Mouse (Mus musculus) limb, embryonic 11.5 days (tissue): ENCODE data around the gene Cd3eap. TPM values are rescaled to one million over a fixed set of nuclear protein-coding genes. Genes with fewer than 3 reads are reported as not detected.

Experiments
- ATAC-seq: fragments of 200-750 bp; cut with Nextera tagmentation; 2 replicates; pipeline ENCODE4 v1.8.0; 2017; ENCODE audit warnings: low read depth; ENCODE audit not compliant: insufficient number of reproducible peaks, low FRiP score, low TSS enrichment
- DNase-seq: peaks from one replicate; pipeline ENCODE4 v3.0.0-alpha.2; 2015; ENCODE audit warnings: low spot score
- H3K27ac ChIP-seq: fragments of 300-500 bp; sonication (generic); replicated peaks from 2 replicates; pipeline ENCODE4 v1.5.1; 2014; ENCODE audit warnings: low read depth, mild to moderate bottlenecking, low read length
- H3K27me3 ChIP-seq: fragments of 300-500 bp; sonication (generic); 2 replicates; pipeline ENCODE4 v1.6.1; 2014; ENCODE audit warnings: mild to moderate bottlenecking, low read length, mixed read lengths; ENCODE audit not compliant: control insufficient read depth, insufficient read depth
- H3K36me3 ChIP-seq: fragments of 300-500 bp; sonication (generic); 2 replicates; pipeline ENCODE4 v1.6.1; 2014; ENCODE audit warnings: mild to moderate bottlenecking, low read length, moderate library complexity, mixed read lengths; ENCODE audit not compliant: control insufficient read depth, insufficient read depth
- H3K4me1 ChIP-seq: fragments of 300-500 bp; sonication (generic); 2 replicates; pipeline ENCODE4 v1.6.1; 2014; ENCODE audit warnings: low read length, mixed read lengths; ENCODE audit not compliant: control insufficient read depth, insufficient read depth
- H3K4me2 ChIP-seq: fragments of 300-500 bp; sonication (generic); 2 replicates; pipeline ENCODE4 v1.6.1; 2014; ENCODE audit warnings: low read depth, mild to moderate bottlenecking, moderate library complexity; ENCODE audit not compliant: severe bottlenecking
- H3K4me3 ChIP-seq: fragments of 300-500 bp; sonication (generic); 2 replicates; pipeline ENCODE4 v1.5.1; 2014; ENCODE audit warnings: low read depth, low read length
- H3K9ac ChIP-seq: fragments of 300-500 bp; sonication (generic); 2 replicates; pipeline ENCODE4 v1.6.1; 2014; ENCODE audit warnings: mild to moderate bottlenecking, low read length
- H3K9me3 ChIP-seq: fragments of 300-500 bp; sonication (generic); 2 replicates; pipeline ENCODE4 v1.6.1; 2016; ENCODE audit warnings: low read length; ENCODE audit not compliant: control insufficient read depth
- WGBS: fragments of 180-500 bp; shearing (Covaris S2); extraction: QIAGEN DNeasy Blood & Tissue Kit; methylation state at CpG from one replicate; pipeline ENCODE4 v1.1.7; 2014; 5-methylcytosine and 5-hydroxymethylcytosine counted together
- polyA plus RNA-seq: library from polyadenylated mRNA; unstranded; fragments of >200 nt; fragmentation: Nextera tagmentation; extraction: Ambion mirVana; gene quantifications from 2 replicates; pipeline ENCODE4 v1.2.1, GENCODE M21; 2014

Gene Cd3eap
- polyA plus RNA-seq, 1 experiment from 2014 or later: 21.1 TPM

DNA sequence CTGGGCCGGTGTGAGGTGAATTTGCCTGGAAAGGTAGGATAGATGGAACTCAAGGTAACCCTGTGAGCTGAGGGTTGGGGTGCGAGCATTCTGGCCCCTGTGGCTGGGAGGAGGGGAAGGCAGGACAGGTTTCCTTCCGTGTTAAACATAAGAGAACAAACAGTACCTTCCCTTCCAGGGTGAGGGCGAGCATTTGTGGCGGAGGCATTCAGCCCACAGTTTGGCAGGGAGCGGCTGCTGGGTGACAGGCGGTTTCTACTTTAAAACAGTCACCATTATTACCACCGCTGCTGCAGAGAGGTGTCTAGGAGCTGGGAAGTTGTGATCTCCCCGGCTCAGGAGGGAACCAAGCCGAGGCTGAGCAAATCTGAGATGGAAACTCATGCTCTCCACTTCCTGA lies 22.2 kb downstream of the Cd3eap start:
- no peak overlapping the region for H3K27ac ChIP-seq
- no peak for DNase-seq
- H3K9me3 ChIP-seq: no peaks in the 10 kb centered on the region
- no peak overlapping the region for H3K9ac ChIP-seq
- no peak overlapping the region for H3K4me3 ChIP-seq
- no peaks in the 10 kb centered on the region for H3K36me3 ChIP-seq
- no peak for ATAC-seq
- H3K4me2 ChIP-seq: no peak overlapping the region
- 62% methylated on average over 10 of the region's 10 CpGs for WGBS
- H3K4me1 ChIP-seq: peaks cover 4% of the 10 kb centered on the region; the same call in 1 of the 2 replicates
- H3K27me3 ChIP-seq: peaks cover 11% of the 10 kb centered on the region

DNA sequence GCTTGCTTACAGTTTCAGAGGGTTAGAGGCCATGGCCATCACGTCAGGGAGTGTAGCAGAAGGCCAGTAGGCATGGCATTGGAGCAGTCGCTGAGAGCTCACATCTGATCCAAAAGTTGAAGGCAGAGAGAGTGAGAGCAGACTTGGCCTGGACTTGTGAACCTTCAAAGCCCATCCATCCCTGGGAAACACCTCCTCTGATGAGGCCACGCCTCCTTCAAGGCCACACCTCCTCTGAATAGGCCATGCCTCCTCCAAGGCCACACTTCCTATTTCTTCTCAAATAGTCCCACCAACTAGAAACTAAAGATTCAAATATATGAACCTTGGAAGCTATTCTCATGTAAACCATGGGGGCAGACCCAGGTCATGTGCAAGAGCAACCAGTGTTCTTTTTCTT lies 23.7 kb downstream of the Cd3eap start:
- ATAC-seq (no peak), DNase-seq (no peak)
- H3K4me1 ChIP-seq: no peaks in the 10 kb centered on the region
- H3K9me3 ChIP-seq: no peaks in the 10 kb centered on the region
- no peaks in the 10 kb centered on the region for H3K36me3 ChIP-seq
- no peak overlapping the region for H3K4me2 ChIP-seq
- H3K9ac ChIP-seq: no peak overlapping the region
- H3K4me3 ChIP-seq: no peak overlapping the region
- H3K27me3 ChIP-seq: no peaks in the 10 kb centered on the region
- 28% methylated on average over 3 of the region's 3 CpGs for WGBS
- H3K27ac ChIP-seq: no peak overlapping the region

- no peaks in the 10 kb centered on the region for H3K27me3 ChIP-seq
- DNase-seq (peak; percentile 50), ATAC-seq (0 out of 2 replicates have a peak, but pooled peaks have one; percentile 18)
- H3K36me3 ChIP-seq: no peaks in the 10 kb centered on the region
- H3K4me1 ChIP-seq: peaks cover 1% of the 10 kb centered on the region
- peak overlapping the region; percentile 71 for H3K9ac ChIP-seq
- WGBS: under 1% methylated on average over 51 of the region's 52 CpGs
- peak overlapping the region; percentile 90 for H3K4me2 ChIP-seq
- peak overlapping the region; percentile 57 for H3K4me3 ChIP-seq
- no peak overlapping the region for H3K27ac ChIP-seq
- H3K9me3 ChIP-seq: no peaks in the 10 kb centered on the region
Measured at GRCm38 (mm10) chr7:19332709-19333352, 26.5 kb downstream of the Cd3eap start.

GRCm38 (mm10) chr7:19331910-19332309 lies 27.4 kb downstream of the Cd3eap start:
- H3K36me3 ChIP-seq: no peaks in the 10 kb centered on the region
- no peak for ATAC-seq
- no peaks in the 10 kb centered on the region for H3K9me3 ChIP-seq
- H3K27ac ChIP-seq: no peak overlapping the region
- H3K9ac ChIP-seq: no peak overlapping the region
- no peak for DNase-seq
- H3K4me3 ChIP-seq: no peak overlapping the region
- WGBS: 72% methylated on average over 2 of the region's 2 CpGs
- H3K4me2 ChIP-seq: no peak overlapping the region
- H3K4me1 ChIP-seq: peaks cover 8% of the 10 kb centered on the region
- H3K27me3 ChIP-seq: no peaks in the 10 kb centered on the region

GRCm38 (mm10) chr7:19328425-19328824 lies 30.9 kb downstream of the Cd3eap start:
- Histone ChIP-seq H3K27me3 (no peaks in the 10 kb centered on the region; the same call in 1 of the 2 replicates), H3K27ac (no peak overlapping the region), H3K36me3 (no peaks in the 10 kb centered on the region), H3K4me1 (peaks cover 16% of the 10 kb centered on the region), H3K9ac (no peak overlapping the region), H3K4me3 (no peak overlapping the region), H3K4me2 (no peak overlapping the region), H3K9me3 (no peaks in the 10 kb centered on the region)
- ATAC-seq (no peak), DNase-seq (no peak)

- Histone ChIP-seq H3K36me3 (no peaks in the 10 kb centered on the region), H3K4me1 (peaks cover 16% of the 10 kb centered on the region), H3K4me2 (no peak overlapping the region), H3K27ac (no peak overlapping the region), H3K9me3 (no peaks in the 10 kb centered on the region), H3K4me3 (no peak overlapping the region), H3K9ac (no peak overlapping the region), H3K27me3 (peaks cover 2% of the 10 kb centered on the region; the same call in 1 of the 2 replicates)
- WGBS: 83% methylated on average over 5 of the region's 5 CpGs
- DNase-seq (no peak), ATAC-seq (no peak)
Measured at GRCm38 (mm10) chr7:19327782-19328181, 31.5 kb downstream of the Cd3eap start.

- H3K4me2 ChIP-seq: peak overlapping the region; percentile 65
- peaks cover 5% of the 10 kb centered on the region; the same call in 1 of the 2 replicates for H3K27me3 ChIP-seq
- no peaks in the 10 kb centered on the region for H3K36me3 ChIP-seq
- no peaks in the 10 kb centered on the region for H3K9me3 ChIP-seq
- ATAC-seq (0 out of 2 replicates have a peak, but pooled peaks have one; percentile 42), DNase-seq (peak; percentile 87)
- under 1% methylated on average over 22 of the region's 22 CpGs for WGBS
- 0 out of 2 replicates have a peak overlapping the region, but pooled peaks have one; percentile 8 for H3K9ac ChIP-seq
- peak overlapping the region; percentile 61; the same call in 1 of the 2 replicates for H3K27ac ChIP-seq
- H3K4me3 ChIP-seq: peak overlapping the region; percentile 26
- peaks cover 16% of the 10 kb centered on the region for H3K4me1 ChIP-seq
Measured at GRCm38 (mm10) chr7:19327128-19327527, 32.2 kb downstream of the Cd3eap start.

DNA sequence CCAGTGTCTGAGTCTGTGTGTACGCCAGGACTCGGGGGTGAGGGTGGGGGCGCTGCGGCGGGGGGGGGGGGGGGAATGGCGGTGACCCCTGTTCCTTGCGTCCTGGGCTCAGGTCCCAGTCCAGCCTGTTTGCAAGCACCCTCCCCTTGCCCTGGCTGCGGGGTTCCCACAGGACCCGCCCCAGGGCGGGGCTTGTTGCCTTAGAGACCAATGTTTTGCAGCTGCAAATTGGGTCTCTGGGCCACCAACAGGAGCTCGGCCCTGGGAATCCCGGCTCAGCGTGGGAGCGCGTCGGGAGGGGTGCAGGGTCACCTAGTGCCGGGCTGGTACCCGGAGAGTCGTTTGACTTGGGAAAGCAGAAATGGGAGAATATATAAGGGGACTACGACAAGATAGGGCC lies 32.9 kb downstream of the Cd3eap start:
- 1% methylated on average over 18 of the region's 20 CpGs for WGBS
- H3K36me3 ChIP-seq: no peaks in the 10 kb centered on the region
- H3K9me3 ChIP-seq: no peaks in the 10 kb centered on the region
- 0 out of 2 replicates have a peak overlapping the region, but pooled peaks have one; percentile 12 for H3K9ac ChIP-seq
- ATAC-seq (peak; percentile 65), DNase-seq (peak; percentile 89)
- peaks cover 6% of the 10 kb centered on the region; the same call in 1 of the 2 replicates for H3K27me3 ChIP-seq
- H3K4me1 ChIP-seq: peaks cover 16% of the 10 kb centered on the region
- peak overlapping the region; percentile 65 for H3K4me2 ChIP-seq
- H3K4me3 ChIP-seq: peak overlapping the region; percentile 26; the same call in 1 of the 2 replicates
- peak overlapping the region; percentile 61; the same call in 1 of the 2 replicates for H3K27ac ChIP-seq
